Mouse (Mus musculus) neural tube, embryonic 13.5 days (tissue): Measurements from ENCODE around the gene Soga1. TPM values are rescaled to one million over a fixed set of nuclear protein-coding genes. Genes with fewer than 3 reads are reported as not detected.

Source experiments
- ATAC-seq: fragments of 200-750 bp; cut with Nextera tagmentation; 2 replicates; pipeline ENCODE4 v1.8.0; 2017; ENCODE audit warnings: low read depth, mild to moderate bottlenecking, moderate TSS enrichment, moderate library complexity
- H3K27ac ChIP-seq: fragments of 300-500 bp; sonication (generic); replicated peaks from 2 replicates; pipeline ENCODE4 v1.5.1; 2015; ENCODE audit warnings: moderate library complexity, mild to moderate bottlenecking, inconsistent platforms
- H3K27me3 ChIP-seq: fragments of 300-500 bp; sonication (generic); 2 replicates; pipeline ENCODE4 v1.6.1; 2015; ENCODE audit warnings: mild to moderate bottlenecking, inconsistent platforms
- H3K36me3 ChIP-seq: fragments of 300-500 bp; sonication (generic); 2 replicates; pipeline ENCODE4 v1.6.1; 2015; ENCODE audit warnings: mild to moderate bottlenecking, inconsistent platforms
- H3K4me1 ChIP-seq: fragments of 300-500 bp; sonication (generic); replicated peaks from 2 replicates; pipeline ENCODE4 v1.6.1; 2015; ENCODE audit warnings: inconsistent platforms
- H3K4me2 ChIP-seq: fragments of 300-500 bp; sonication (generic); 2 replicates; pipeline ENCODE4 v1.6.1; 2015; ENCODE audit warnings: inconsistent platforms, mild to moderate bottlenecking, moderate library complexity
- H3K4me3 ChIP-seq: fragments of 300-500 bp; sonication (generic); 2 replicates; pipeline ENCODE4 v1.5.1; 2015; ENCODE audit warnings: mild to moderate bottlenecking, inconsistent platforms
- H3K9ac ChIP-seq: fragments of 300-500 bp; sonication (generic); 2 replicates; pipeline ENCODE4 v1.6.1; 2015; ENCODE audit warnings: moderate library complexity, mild to moderate bottlenecking, inconsistent platforms
- H3K9me3 ChIP-seq: fragments of 300-500 bp; sonication (generic); 2 replicates; pipeline ENCODE4 v1.6.1; 2016; ENCODE audit warnings: inconsistent platforms
- WGBS: fragments of 180-500 bp; shearing (Covaris S2); methylation state at CpG from one replicate; pipeline ENCODE4 v1.1.7; 2015; 5-methylcytosine and 5-hydroxymethylcytosine counted together
- polyA plus RNA-seq: library from polyadenylated mRNA; unstranded; fragments of >200 nt; fragmentation: Nextera tagmentation; extraction: Ambion mirVana; gene quantifications from 2 replicates; pipeline ENCODE4 v1.2.1, GENCODE M21; 2015

Soga1 gene
- polyA plus RNA-seq, 1 experiment from 2014 or later: 5.9 TPM

- H3K4me1 ChIP-seq: peaks cover 68% of the 10 kb centered on the region
- ATAC-seq: no peak
- peak overlapping the region; percentile 100 for H3K4me2 ChIP-seq
- peak overlapping the region; percentile 100 for H3K9ac ChIP-seq
- peak overlapping the region; percentile 99 for H3K27ac ChIP-seq
- H3K36me3 ChIP-seq: peaks cover 9% of the 10 kb centered on the region; the same call in 1 of the 2 replicates
- WGBS: 3% methylated on average over 15 of the region's 15 CpGs
- H3K4me3 ChIP-seq: peak overlapping the region; percentile 98
- H3K9me3 ChIP-seq: no peaks in the 10 kb centered on the region
- H3K27me3 ChIP-seq: no peaks in the 10 kb centered on the region
Measured at GRCm38 (mm10) chr2:157077641-157078058, 1.4 kb downstream of the Soga1 start.

- Histone ChIP-seq H3K4me3 (peak overlapping the region; percentile 98), H3K36me3 (peaks cover 13% of the 10 kb centered on the region; the same call in 1 of the 2 replicates), H3K4me2 (peak overlapping the region; percentile 100), H3K27me3 (no peaks in the 10 kb centered on the region), H3K9me3 (no peaks in the 10 kb centered on the region), H3K4me1 (peaks cover 68% of the 10 kb centered on the region), H3K27ac (peak overlapping the region; percentile 99), H3K9ac (peak overlapping the region; percentile 100)
- WGBS: 11% methylated on average over 5 of the region's 5 CpGs
- no peak for ATAC-seq
Measured at GRCm38 (mm10) chr2:157077160-157077559, 1.9 kb downstream of the Soga1 start.

- Histone ChIP-seq H3K4me1 (peaks cover 69% of the 10 kb centered on the region), H3K9me3 (no peaks in the 10 kb centered on the region), H3K27me3 (no peaks in the 10 kb centered on the region), H3K36me3 (peaks cover 13% of the 10 kb centered on the region; the same call in 1 of the 2 replicates), H3K4me2 (peak overlapping the region; percentile 100), H3K4me3 (peak overlapping the region; percentile 98), H3K27ac (no peak overlapping the region), H3K9ac (peak overlapping the region; percentile 100)
- ATAC-seq: no peak
- 85% methylated on average over 7 of the region's 7 CpGs for WGBS
Measured at GRCm38 (mm10) chr2:157076585-157076984, 2.5 kb downstream of the Soga1 start.

- Histone ChIP-seq H3K36me3 (peaks cover 13% of the 10 kb centered on the region; the same call in 1 of the 2 replicates), H3K27me3 (no peaks in the 10 kb centered on the region), H3K27ac (no peak overlapping the region), H3K4me2 (peak overlapping the region; percentile 100), H3K9me3 (no peaks in the 10 kb centered on the region), H3K4me1 (peaks cover 78% of the 10 kb centered on the region), H3K4me3 (peak overlapping the region; percentile 98), H3K9ac (peak overlapping the region; percentile 100)
- no peak for ATAC-seq
- 70% methylated on average over 3 of the region's 3 CpGs for WGBS
Measured at GRCm38 (mm10) chr2:157075685-157076084, 3.4 kb downstream of the Soga1 start.

GRCm38 (mm10) chr2:157075226-157075625 is 3.8 kb downstream of the Soga1 start:
- no peaks in the 10 kb centered on the region for H3K27me3 ChIP-seq
- no peaks in the 10 kb centered on the region for H3K9me3 ChIP-seq
- H3K4me2 ChIP-seq: peak overlapping the region; percentile 100
- H3K4me3 ChIP-seq: peak overlapping the region; percentile 98
- H3K27ac ChIP-seq: no peak overlapping the region
- WGBS: 91% methylated on average over 3 of the region's 3 CpGs
- H3K36me3 ChIP-seq: peaks cover 13% of the 10 kb centered on the region; the same call in 1 of the 2 replicates
- ATAC-seq: no peak
- H3K4me1 ChIP-seq: peaks cover 83% of the 10 kb centered on the region
- H3K9ac ChIP-seq: peak overlapping the region; percentile 100

- H3K36me3 ChIP-seq: peaks cover 13% of the 10 kb centered on the region; the same call in 1 of the 2 replicates
- no peaks in the 10 kb centered on the region for H3K9me3 ChIP-seq
- H3K27ac ChIP-seq: peak overlapping the region; percentile 33; the same call in 1 of the 2 replicates
- ATAC-seq: no peak
- peak overlapping the region; percentile 8; the same call in 1 of the 2 replicates for H3K4me3 ChIP-seq
- peak overlapping the region; percentile 100 for H3K9ac ChIP-seq
- H3K4me1 ChIP-seq: peaks cover 83% of the 10 kb centered on the region
- 69% methylated on average over 5 of the region's 5 CpGs for WGBS
- no peaks in the 10 kb centered on the region for H3K27me3 ChIP-seq
- peak overlapping the region; percentile 100 for H3K4me2 ChIP-seq
Measured at GRCm38 (mm10) chr2:157074772-157075171, 4.3 kb downstream of the Soga1 start.

GRCm38 (mm10) chr2:157074186-157074724 is 4.8 kb downstream of the Soga1 start:
- 69% methylated on average over 9 of the region's 9 CpGs for whole genome bisulfite sequencing
- peak overlapping the region; percentile 100 for H3K9ac ChIP-seq

GRCm38 (mm10) chr2:157073378-157074052 is 5.5 kb downstream of the Soga1 start:
- Histone ChIP-seq H3K9me3 (no peaks in the 10 kb centered on the region), H3K36me3 (peaks cover 13% of the 10 kb centered on the region; the same call in 1 of the 2 replicates), H3K27ac (peak overlapping the region; percentile 33), H3K9ac (peak overlapping the region; percentile 100), H3K4me2 (0 out of 2 replicates have a peak overlapping the region, but pooled peaks have one; percentile 100), H3K27me3 (no peaks in the 10 kb centered on the region), H3K4me3 (no peak overlapping the region), H3K4me1 (peaks cover 93% of the 10 kb centered on the region)
- no peak for ATAC-seq
- 79% methylated on average over 9 of the region's 9 CpGs for WGBS

More at GRCm38 (mm10) chr2:157074186-157074724, 4.8 kb downstream of the Soga1 start:
- Histone ChIP-seq H3K4me1 (peaks cover 86% of the 10 kb centered on the region), H3K9me3 (no peaks in the 10 kb centered on the region), H3K27me3 (no peaks in the 10 kb centered on the region), H3K4me2 (peak overlapping the region; percentile 100), H3K4me3 (no peak overlapping the region; the same call in 1 of the 2 replicates), H3K36me3 (peaks cover 13% of the 10 kb centered on the region; the same call in 1 of the 2 replicates), H3K27ac (peak overlapping the region; percentile 33)
- ATAC-seq: no peak

GRCm38 (mm10) chr2:157072316-157072990 is 6.6 kb downstream of the Soga1 start:
- H3K4me2 ChIP-seq: no peak overlapping the region
- H3K9me3 ChIP-seq: no peaks in the 10 kb centered on the region
- no peak overlapping the region for H3K4me3 ChIP-seq
- peaks cover 99% of the 10 kb centered on the region for H3K4me1 ChIP-seq
- no peaks in the 10 kb centered on the region for H3K27me3 ChIP-seq
- peak overlapping the region; percentile 83; the same call in 1 of the 2 replicates for H3K27ac ChIP-seq
- peaks cover 13% of the 10 kb centered on the region; the same call in 1 of the 2 replicates for H3K36me3 ChIP-seq
- no peak for ATAC-seq
- WGBS: 83% methylated on average over 9 of the region's 9 CpGs
- H3K9ac ChIP-seq: no peak overlapping the region

- ATAC-seq: no peak
Measured at GRCm38 (mm10) chr2:157071556-157071955, 7.5 kb downstream of the Soga1 start.

GRCm38 (mm10) chr2:157070365-157070764 is 8.7 kb downstream of the Soga1 start:
- peak overlapping the region; percentile 83 for H3K27ac ChIP-seq
- peak overlapping the region; percentile 35; the same call in 1 of the 2 replicates for H3K9ac ChIP-seq
- H3K4me3 ChIP-seq: no peak overlapping the region
- no peaks in the 10 kb centered on the region for H3K27me3 ChIP-seq
- WGBS: 49% methylated on average over 8 of the region's 9 CpGs
- H3K9me3 ChIP-seq: no peaks in the 10 kb centered on the region
- H3K4me2 ChIP-seq: peak overlapping the region; percentile 6; the same call in 1 of the 2 replicates
- no peak for ATAC-seq
- peaks cover 13% of the 10 kb centered on the region; the same call in 1 of the 2 replicates for H3K36me3 ChIP-seq
- H3K4me1 ChIP-seq: peaks cover 97% of the 10 kb centered on the region

More at GRCm38 (mm10) chr2:157071556-157071955, 7.5 kb downstream of the Soga1 start:
- peaks cover 99% of the 10 kb centered on the region for H3K4me1 ChIP-seq
- H3K9ac ChIP-seq: peak overlapping the region; percentile 35; the same call in 1 of the 2 replicates
- no peak overlapping the region for H3K4me2 ChIP-seq
- peak overlapping the region; percentile 83 for H3K27ac ChIP-seq
- 65% methylated on average over 2 of the region's 2 CpGs for WGBS
- no peaks in the 10 kb centered on the region for H3K9me3 ChIP-seq
- peaks cover 13% of the 10 kb centered on the region; the same call in 1 of the 2 replicates for H3K36me3 ChIP-seq
- H3K4me3 ChIP-seq: no peak overlapping the region
- H3K27me3 ChIP-seq: no peaks in the 10 kb centered on the region
